Mouse (Mus musculus): ENCODE data around the gene Tpk1.

The Tpk1 gene

GRCm38 (mm10) chr6:43360214-43360613, 305.9 kb downstream of the Tpk1 start:
- no peak for DNase-seq (ENCODE audit: low read depth, low spot score)

DNA sequence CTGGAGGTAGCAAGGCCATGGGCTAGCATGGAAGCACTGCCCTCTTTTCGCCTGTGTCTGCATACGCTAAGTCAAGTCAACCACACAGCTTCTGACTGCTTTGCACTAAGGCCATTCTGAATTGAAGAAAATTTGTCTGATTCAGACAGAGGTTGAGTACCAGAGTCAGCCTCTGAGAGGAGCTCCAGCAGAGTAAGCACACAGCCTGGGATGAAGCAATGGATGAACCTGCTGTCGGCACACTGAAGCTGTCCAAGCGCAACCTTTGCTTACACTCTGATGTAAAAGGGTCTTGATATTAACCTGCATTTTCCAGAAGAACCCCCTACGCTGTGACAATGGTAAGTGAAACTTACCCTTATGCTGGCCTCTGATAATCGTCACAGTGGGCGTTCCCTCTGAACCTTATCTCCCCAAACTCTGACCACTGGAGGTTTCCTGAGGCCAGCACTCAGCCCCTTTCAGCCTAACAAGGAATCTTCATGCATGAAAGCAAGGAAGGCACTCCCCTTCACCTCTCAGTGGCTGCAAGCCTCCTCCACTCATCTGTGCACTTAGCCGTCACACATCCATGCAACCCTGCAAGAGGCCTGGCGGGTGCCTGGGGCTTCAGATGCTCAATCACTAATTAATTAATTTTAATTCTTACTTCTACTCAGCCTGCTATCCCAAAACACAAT, 311.4 kb downstream of the Tpk1 start:
- no peak for DNase-seq (ENCODE audit: low read depth, low spot score)

DNA sequence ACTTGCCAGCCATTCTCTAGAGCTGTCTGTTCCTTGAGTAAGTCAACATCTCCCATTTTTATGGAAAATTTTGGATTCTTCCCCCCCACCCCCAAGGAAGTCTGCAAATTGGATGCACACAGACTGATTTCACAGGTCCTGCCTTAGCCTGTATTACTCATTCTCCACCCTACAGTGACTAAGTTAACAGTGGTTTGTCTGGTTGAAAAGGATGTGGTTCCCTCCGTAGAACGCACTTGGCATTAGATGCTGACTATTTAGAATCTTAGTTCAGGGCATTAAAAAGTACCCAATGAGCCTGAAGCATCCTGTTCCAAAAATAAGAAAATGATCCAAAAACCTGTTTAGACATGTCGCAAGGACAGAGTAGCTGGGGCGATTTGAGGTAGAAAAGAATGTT, 312.6 kb downstream of the Tpk1 start:
- no peak for DNase-seq (ENCODE audit: low read depth, low spot score)

- DNase-seq (ENCODE audit: low read depth, low spot score): no peak
These were observed 317.0 kb downstream of the Tpk1 start for GRCm38 (mm10) chr6:43349083-43349482.

GRCm38 (mm10) chr6:43347637-43348036, 318.4 kb downstream of the Tpk1 start:
- no peak for DNase-seq (ENCODE audit: low read depth, low spot score)

DNA sequence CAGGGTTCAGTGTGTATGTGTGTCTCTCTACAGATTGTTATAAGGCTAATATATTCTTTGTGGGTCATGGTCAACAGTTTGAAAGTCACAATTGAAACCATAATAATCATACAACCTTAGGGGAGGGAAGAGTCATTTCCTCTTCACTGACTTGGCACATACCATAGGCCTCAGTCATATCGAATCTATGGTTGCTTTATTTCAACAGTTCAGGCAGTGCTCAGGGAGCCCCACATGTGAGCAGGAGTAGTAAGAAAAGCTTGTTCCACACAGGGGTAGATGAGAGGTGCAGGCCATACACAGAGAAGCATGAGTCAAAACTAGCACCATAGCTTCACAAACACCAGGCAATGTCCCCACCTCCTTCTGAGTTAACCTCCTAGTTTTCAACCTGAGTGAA, 323.1 kb downstream of the Tpk1 start:
- no peak for DNase-seq (ENCODE audit: low read depth, low spot score)

- no peak for DNase-seq (ENCODE audit: low read depth, low spot score)
These were observed 323.7 kb downstream of the Tpk1 start for GRCm38 (mm10) chr6:43342386-43342785.

GRCm38 (mm10) chr6:43338804-43339203, 327.3 kb downstream of the Tpk1 start:
- no peak for DNase-seq (ENCODE audit: low read depth, low spot score)

DNA sequence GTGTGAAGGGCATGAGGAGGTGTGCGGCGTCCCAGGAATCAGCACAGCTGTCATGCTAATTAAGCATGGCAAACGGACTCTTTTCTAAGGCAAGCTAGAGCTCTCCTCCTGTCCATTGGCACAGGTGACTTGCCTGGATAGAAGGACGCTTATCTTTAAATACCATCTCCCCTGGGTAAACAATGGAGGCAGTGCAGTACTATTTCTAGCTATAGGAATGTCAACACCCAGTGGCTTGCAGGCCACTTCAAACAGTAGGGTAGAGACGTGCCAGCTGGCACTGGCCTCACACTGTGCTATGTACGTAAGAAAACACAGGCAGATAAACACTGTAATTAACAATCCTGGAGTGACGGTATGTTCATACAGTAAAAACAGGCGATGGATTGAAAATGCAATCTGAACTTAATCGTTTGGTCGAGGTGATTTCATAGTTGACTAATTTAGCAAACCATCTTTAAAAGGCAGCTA, 328.6 kb downstream of the Tpk1 start:
- DNase-seq (ENCODE audit: low read depth, low spot score): no peak

DNA sequence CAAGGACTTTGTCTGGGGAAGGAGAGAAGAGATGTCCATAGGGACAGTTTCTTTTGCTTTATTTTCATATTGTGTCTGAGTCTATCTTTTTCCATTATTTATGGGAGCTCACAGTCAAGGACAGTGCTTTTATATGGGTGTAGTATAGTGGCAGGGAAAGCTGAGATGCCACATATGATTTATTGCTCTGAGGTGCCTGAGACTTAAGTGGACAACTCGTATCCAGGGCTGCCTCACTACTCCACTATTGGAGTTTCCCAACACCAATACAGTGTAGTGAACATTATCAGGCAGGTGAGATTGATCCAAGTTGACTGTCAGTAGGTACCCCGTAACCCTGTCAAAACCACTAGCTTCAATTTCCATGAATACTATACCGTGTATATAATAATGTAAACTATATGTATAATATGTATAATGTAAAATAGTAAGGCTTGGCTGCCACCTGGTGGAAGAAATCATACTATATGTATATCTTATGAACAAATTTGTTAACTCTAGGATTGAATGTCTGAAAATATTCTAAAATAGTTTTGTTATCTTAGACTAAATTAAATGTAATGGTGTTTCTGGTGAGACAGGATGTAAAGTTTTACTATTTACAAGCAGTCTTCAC, 330.4 kb downstream of the Tpk1 start:
- DNase-seq (ENCODE audit: low read depth, low spot score): no peak

GRCm38 (mm10) chr6:43333479-43333878, 332.6 kb downstream of the Tpk1 start:
- DNase-seq (ENCODE audit: low read depth, low spot score): no peak

DNA sequence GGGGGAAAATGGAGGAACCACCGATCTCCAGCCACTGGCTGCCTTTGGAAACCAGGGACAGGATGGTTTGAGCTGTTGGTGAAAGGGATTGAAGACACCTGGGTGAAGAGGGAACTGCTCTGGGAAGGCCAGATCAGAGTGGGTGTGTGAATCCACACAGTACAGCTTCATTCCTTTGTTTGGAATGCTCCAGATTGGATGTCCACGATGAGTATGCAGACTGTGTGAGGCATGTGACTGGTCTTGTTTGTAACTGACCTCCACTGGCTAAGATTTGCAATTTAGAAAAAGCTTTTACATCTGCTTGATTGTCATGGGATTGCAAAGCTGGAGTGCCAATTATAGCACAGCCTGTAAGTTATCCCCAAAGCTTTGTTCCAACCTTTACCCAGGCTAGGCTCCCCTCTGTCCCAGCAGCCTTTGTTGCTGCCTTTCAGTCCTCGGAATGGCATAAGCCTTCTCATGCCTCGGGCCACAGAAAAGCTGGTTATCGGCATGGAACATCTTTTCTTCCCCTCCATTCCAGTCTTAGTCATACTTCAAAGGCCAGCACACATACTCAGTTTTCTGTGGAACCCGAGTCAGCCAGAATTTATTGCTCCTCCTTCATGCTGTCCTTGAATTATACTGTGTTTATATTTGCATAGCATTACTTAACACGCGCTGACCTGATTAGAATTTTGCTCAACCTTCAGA, 353.0 kb downstream of the Tpk1 start:
- no peak for DNase-seq (ENCODE audit: low read depth, low spot score)

- DNase-seq (ENCODE audit: low read depth, low spot score): no peak
These were observed 353.5 kb downstream of the Tpk1 start for GRCm38 (mm10) chr6:43312546-43312945.

- no peak for DNase-seq (ENCODE audit: low read depth, low spot score)
These were observed 356.0 kb downstream of the Tpk1 start for GRCm38 (mm10) chr6:43310071-43310470.

DNA sequence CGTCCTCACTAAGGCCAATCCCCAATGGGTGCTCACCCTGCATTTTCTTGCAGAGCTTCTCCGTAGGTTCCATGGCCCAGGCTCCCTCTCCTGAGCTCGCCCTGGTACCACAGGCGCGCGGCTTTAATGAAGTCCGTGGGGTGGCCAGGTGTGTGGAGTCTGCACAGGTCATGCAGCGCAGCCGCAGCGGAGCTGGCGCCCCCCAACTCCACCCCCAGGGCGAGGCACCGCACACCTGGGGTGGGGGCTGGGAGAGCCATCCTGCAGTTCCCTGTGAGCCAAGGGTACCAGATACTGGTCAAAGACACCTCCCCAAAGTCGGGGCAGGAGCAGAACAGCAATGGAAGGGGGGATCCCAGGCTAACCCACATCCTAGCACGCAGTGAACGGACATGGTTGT, 356.6 kb downstream of the Tpk1 start, which contains the start of gene Nobox:
TSS of gene Nobox (minus strand) at position 101 of the 400 bp plus-strand sequence.
- no peak for DNase-seq (ENCODE audit: low read depth, low spot score)

DNA sequence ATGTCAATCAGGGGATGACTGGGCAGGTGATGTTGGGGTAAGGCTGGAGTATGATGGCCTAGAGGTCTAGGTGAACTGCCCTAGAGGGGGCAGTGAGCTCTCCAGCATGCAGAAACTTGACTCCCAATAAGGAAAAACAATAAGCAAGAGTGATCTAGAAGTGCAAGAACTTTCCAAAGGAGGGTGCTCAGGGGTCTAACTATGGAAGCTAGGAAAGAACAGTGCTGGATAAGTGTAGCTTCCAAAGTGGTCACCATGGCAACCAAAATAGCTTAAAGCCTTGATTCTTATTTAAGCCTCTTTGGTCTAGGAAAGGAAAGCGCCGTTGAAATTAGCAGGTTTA, 368.6 kb downstream of the Tpk1 start:
- DNase-seq (ENCODE audit: low read depth, low spot score): no peak

- peak; percentile 17 for DNase-seq (ENCODE audit: low read depth, low spot score)
These were observed 369.1 kb downstream of the Tpk1 start for GRCm38 (mm10) chr6:43296798-43297507.

DNA sequence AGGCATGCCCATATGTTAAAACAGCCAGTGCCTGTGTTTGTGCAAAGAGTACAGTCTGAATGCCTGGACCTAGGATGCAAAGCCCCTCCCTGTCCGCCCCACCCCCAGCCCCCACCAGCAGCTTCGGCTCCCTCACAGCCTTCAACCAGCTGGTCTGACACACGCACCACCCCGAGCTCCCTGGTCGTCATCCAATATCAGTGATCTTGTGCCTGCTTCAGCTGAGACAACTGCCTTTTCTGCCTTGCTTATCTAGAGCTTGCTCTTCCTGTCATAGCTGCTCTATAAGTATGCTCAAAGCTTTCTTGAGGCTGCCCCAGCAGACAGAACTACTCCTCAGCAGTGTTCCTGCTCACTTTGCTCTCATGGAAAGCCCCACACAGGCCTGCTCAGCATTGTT, 370.2 kb downstream of the Tpk1 start:
- no peak for DNase-seq (ENCODE audit: low read depth, low spot score)

All from ES-CJ7 (cell line).